Mouse (Mus musculus) large intestine, adult 2 months (tissue): Measurements from ENCODE around the gene Thada. TPM values are rescaled to one million over a fixed set of nuclear protein-coding genes. Genes with fewer than 3 reads are reported as not detected.

Source experiments
- DNase-seq: peaks from one replicate; pipeline ENCODE4 v3.0.0-alpha.2; 2012; ENCODE audit warnings: low read depth, low spot score
- WGBS: fragments of 180-500 bp; shearing (Covaris S2); methylation state at CpG from one replicate; pipeline ENCODE4 v1.1.7; 2018; 5-methylcytosine and 5-hydroxymethylcytosine counted together
- polyA plus RNA-seq: library from polyadenylated mRNA; depleted of rRNA; stranded (reverse); fragments of >200 nt; gene quantifications from 2 replicates; pipeline ENCODE4 v1.2.3, GENCODE M21; 2012; rRNA removed

The Thada gene
- polyA plus RNA-seq: 4.4 and 5.4 TPM in 2 replicates

- WGBS: under 1% methylated on average over 67 of the region's 67 CpGs
- DNase-seq: peak; percentile 95
These were observed at the start of gene Thada for GRCm38 (mm10) chr17:84465753-84466608. Thada (minus strand) TSS chr17:84466205.

DNA sequence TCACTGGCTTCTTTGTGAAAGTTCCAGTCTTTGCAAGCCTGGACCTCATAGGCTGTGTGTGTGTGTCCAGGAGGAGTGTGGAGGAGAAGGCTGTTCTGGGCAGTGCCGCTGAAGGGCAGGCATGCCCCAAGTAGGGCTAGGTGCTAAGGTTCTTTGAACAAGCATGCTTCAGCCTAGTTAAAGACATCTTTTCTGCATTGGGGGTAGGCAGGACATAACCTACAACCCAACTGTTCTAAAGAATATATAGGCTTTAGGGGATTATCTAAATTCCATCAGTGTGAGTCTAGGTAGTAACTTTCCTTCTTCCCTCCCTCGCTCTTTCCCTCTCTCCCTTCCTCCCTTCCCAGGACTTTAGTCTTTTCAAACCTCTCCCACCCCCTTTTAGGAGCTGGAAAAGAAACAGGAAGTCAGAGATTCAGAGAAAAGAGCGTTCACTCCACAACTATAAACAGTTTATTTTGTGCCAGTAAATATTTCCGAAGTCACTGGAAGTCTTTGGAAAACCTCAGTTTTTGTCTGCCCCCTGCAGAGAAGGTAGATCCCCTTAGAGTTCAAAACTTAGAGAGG lies 46.6 kb upstream of the Thada start:
- no peak for DNase-seq
- 12% methylated on average over 4 of the region's 4 CpGs for WGBS

DNA sequence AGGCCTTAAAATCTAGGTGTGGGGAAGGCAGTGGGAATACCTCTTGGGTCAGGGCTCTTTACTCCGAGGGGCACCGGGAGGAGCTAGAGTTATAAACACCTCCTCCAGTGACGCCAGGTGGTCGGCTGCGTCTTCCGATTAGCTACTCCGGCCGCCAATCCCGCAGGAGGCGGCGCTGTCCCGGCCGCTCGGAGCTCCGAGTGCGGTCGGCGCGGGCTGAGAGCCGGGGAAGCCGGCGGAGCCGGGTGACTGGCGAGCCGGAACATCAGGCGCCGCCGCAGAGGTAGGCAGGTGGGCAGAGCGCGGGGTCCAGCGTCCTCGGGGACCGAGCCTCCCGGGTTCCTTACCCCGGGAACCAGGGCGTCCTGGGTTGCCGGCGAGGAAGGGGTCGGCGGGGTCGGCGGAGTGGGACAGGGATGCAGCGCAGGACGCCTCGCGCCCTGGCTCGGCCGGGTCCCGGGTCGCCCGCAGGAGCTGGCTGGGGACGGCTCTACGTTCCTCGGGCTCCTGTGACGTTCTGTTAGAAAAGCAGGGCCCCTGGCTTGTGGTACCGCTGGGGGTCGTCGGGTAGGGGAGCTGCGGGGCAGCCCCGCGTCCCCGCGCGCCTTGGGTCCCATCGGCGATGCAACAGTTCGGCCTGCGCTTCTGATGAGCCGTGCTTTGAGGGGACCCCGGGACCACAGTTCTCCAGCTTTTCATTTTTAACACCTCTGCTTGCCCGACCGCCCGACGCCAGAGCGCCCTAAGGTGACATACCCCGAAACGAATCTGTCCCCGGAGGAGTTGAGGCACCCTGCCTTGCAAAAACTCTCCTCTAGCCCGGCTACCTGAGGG lies 45.9 kb upstream of the Thada start, which contains the start of gene Plekhh2:
Gene Plekhh2 (plus strand): TSS at position 214 of the 834 bp plus-strand sequence.
- DNase-seq: no peak
- WGBS: under 1% methylated on average over 79 of the region's 79 CpGs

GRCm38 (mm10) chr17:84510961-84511639 lies 45.1 kb upstream of the Thada start:
- WGBS: 33% methylated on average over 11 of the region's 11 CpGs
- DNase-seq: no peak

DNA sequence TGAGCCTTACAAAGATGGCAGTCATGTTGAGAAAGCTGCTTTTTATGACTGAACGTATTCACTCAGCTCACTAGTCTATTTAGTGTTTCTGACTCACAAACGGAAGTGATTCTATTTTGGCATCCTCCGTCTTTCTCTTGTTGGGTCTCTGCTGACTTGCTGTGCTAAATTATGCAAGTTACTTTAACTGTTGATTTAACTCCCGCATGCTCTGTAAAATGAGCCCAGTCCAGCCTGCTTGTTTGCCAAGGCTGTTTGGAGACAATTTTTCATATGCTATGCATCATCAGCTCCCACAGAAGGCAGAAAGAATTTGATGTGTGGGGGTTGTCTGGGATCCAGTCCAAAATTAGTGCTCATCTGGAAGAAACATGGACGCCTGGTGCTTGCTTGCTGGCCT lies 44.4 kb upstream of the Thada start:
- 15% methylated on average over 5 of the region's 5 CpGs for WGBS
- no peak for DNase-seq

GRCm38 (mm10) chr17:84509176-84509575 lies 43.2 kb upstream of the Thada start:
- no peak for DNase-seq
- 75% methylated on average over 4 of the region's 4 CpGs for WGBS

GRCm38 (mm10) chr17:84508736-84509135 lies 42.7 kb upstream of the Thada start:
- no peak for DNase-seq
- 71% methylated on average over 3 of the region's 3 CpGs for WGBS

DNA sequence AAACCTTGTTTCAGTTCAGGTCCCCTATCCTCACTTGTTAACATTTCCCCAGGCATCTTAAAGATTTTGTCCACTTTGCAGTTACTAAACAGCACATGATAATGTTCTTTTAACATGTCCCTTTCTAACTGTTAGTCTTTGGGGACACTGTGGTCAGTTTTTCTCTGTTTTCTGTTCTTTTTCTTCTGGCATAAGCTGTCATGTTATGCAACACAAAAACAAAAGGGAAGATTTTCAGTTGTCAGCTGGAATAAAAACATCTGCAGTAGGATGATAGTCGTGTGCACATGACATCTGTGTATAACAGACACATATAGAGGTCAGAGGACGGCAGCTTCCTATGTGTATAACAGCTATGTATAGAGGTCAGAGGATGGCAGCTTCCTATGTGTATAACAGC lies 39.9 kb upstream of the Thada start:
- DNase-seq: no peak
- WGBS: 55% methylated on average over 2 of the region's 2 CpGs

- 65% methylated on average over 3 of the region's 3 CpGs for WGBS
- DNase-seq: no peak
These were observed 36.3 kb upstream of the Thada start for GRCm38 (mm10) chr17:84502341-84502740.

GRCm38 (mm10) chr17:84498639-84499038 lies 32.6 kb upstream of the Thada start:
- no peak for DNase-seq
- WGBS: 52% methylated on average over 5 of the region's 5 CpGs

GRCm38 (mm10) chr17:84497972-84498604 lies 32.1 kb upstream of the Thada start:
- DNase-seq: no peak
- WGBS: 82% methylated on average over 3 of the region's 3 CpGs

GRCm38 (mm10) chr17:84497559-84497958 lies 31.6 kb upstream of the Thada start:
- 61% methylated on average over 2 of the region's 2 CpGs for WGBS
- DNase-seq: no peak

- no peak for DNase-seq
- WGBS: 70% methylated on average over 5 of the region's 5 CpGs
These were observed 31.0 kb upstream of the Thada start for GRCm38 (mm10) chr17:84497026-84497425.

GRCm38 (mm10) chr17:84492255-84492880 lies 26.4 kb upstream of the Thada start:
- 46% methylated on average over 5 of the region's 5 CpGs for WGBS

DNA sequence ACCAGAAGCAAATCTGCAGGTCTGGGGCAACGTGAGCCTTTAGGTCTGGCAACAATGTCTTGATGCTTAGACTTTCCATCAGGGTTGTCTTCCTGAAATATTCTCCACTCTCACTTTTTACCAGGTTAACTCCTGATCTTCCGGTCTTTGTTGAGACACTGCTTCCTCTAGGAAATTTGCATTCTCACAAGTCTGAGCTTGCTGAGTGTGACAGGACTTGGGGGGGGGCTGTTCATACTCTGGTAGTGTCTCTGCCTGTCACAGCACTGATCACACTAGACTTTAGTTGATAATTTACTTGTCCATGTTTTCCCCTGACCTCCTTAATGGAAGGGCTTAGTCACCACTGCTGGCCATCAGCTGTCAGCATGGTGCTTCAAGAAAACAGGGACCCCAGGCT lies 21.4 kb upstream of the Thada start:
- DNase-seq: no peak
- 72% methylated on average over 2 of the region's 2 CpGs for WGBS

More at GRCm38 (mm10) chr17:84492255-84492880, 26.4 kb upstream of the Thada start:
- DNase-seq: no peak

DNA sequence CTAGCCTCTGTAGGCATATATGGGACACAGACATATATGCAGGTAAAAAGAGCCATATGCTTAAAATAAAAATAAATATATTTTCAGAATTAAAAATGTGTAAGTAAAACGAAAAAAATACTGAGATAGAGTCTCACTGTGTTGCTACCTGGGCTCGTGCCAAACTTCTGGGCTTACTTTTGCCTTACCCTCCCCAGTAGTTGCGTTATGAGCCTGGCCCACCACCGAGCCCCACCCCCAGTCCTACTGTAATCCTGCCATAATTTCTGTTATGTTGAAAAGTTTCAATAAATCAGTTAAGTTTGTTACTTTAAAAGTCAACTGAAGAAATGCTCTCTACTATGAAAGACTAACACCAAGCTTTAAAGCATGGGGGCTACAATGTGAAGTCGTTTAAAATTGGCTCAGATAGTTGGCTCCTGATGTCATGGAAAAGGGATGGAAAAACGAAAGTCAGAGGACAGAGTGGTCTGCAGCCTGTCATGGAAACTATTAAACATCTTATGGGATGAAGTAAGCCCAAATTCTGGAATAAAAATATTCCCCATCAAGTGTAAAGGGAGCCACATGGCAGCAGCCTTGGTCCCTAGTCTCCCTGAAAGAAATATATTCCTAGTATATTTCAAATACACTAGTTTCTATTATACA lies 17.8 kb upstream of the Thada start:
- no peak for DNase-seq
- WGBS: 49% methylated on average over 6 of the region's 6 CpGs

DNA sequence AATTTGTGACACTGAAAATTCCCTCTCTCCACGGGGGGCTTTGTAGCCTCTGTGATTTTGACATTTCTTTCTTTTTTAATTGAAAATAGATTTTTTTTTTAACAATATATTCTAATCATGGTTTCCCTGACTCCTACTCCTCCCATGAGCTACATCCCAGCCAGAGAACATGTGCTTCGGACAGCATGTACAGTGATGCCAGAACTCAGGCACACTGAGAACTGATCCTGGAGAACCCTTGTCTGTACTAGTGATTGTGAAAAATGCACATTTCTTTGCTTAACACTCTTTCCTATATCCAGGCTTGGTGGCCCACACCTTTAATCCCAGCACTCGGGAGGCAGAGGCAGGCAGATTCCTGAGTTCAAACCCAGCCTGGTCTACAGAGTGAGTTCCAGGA lies 16.8 kb upstream of the Thada start:
- no peak for DNase-seq
- 82% methylated on average over 3 of the region's 3 CpGs for WGBS
